Mouse (Mus musculus) bone marrow, adult 2 months (tissue): ENCODE data around the gene Folr2.

Experiments used
- CTCF ChIP-seq: fragments of 200-500 bp; IDR thresholded peaks from 2 replicates; pipeline ENCODE4 v1.5.1; 2011; ENCODE audit warnings: low read length, control low read depth; ENCODE audit not compliant: control insufficient read depth, insufficient read depth
- POLR2A ChIP-seq: fragments of 200-500 bp; IDR thresholded peaks from 2 replicates; pipeline ENCODE4 v1.6.1; 2011; ENCODE audit warnings: low read depth, mild to moderate bottlenecking, control low read depth, low read length, borderline replicate concordance; ENCODE audit not compliant: control insufficient read depth

GRCm38 (mm10) chr7:101867482-101867881 lies 10.5 kb upstream of the Folr2 start:
- no peak for TF ChIP-seq POLR2A
- no peak for TF ChIP-seq CTCF
